9 mouse cellular contexts compared by ENCODE assay signal in genomic region chr8:47242207-47243004, GRCm38 (mm10).
DNase-seq lines count a peak whose midpoint lies in the region; ATAC-seq and TF ChIP-seq lines count a peak whose summit lies in the region.
"Had no signal": no experiment of that assay in that cellular context is flagged by ENCODE, and none has a peak within 500 bp of the region (broad histone marks: within the 10 kb centered on the region; RNA-seq: fewer than 3 reads in every experiment).

No protein-coding gene starts in this region.

- TF ChIP-seq CTCF in stomach, postnatal 0 days (IDR thresholded peaks at IDR 0.05; ENCODE audit: low read depth): no peak

- H3K27me3 ChIP-seq in forebrain, embryonic 14.5 days (replicated peaks; ENCODE audit: control insufficient read depth, insufficient read depth, low read length): no peaks in the 10 kb centered on the region
- H3K27me3 ChIP-seq in heart, embryonic 16.5 days (ENCODE audit: control insufficient read depth, insufficient read depth, low read length): no peaks in the 10 kb centered on the region
- no peaks in the 10 kb centered on the region for H3K27me3 ChIP-seq in limb, embryonic 15.5 days
- no peaks in the 10 kb centered on the region for H3K27me3 ChIP-seq in midbrain, embryonic 16.5 days (ENCODE audit: control insufficient read depth, insufficient read depth, low read depth, low read length)
- no peaks in the 10 kb centered on the region for H3K27me3 ChIP-seq in stomach, postnatal 0 days (ENCODE audit: control insufficient read depth, insufficient read depth, low read length)

- TF ChIP-seq EP300 in stomach, postnatal 0 days (optimal IDR thresholded peaks at IDR 0.05): no peak

- peak overlapping the region; percentile 55 for H3K9ac ChIP-seq in forebrain, embryonic 14.5 days (ENCODE audit: low read length)
- H3K9ac ChIP-seq in heart, embryonic 16.5 days (ENCODE audit: low read length): peak overlapping the region; percentile 47
- H3K9ac ChIP-seq in limb, embryonic 15.5 days: no peak overlapping the region
- peak overlapping the region; percentile 66 for H3K9ac ChIP-seq in midbrain, embryonic 16.5 days (ENCODE audit: low read depth, low read length)
- 0 out of 2 replicates have a peak overlapping the region, but pooled peaks have one; percentile 18 for H3K9ac ChIP-seq in stomach, postnatal 0 days (ENCODE audit: low read length)

- peak overlapping the region; percentile 25 for H3K4me3 ChIP-seq in forebrain, embryonic 14.5 days (ENCODE audit: low read depth, low read length)
- H3K4me3 ChIP-seq in heart, embryonic 16.5 days (ENCODE audit: low read length): peak overlapping the region; percentile 40
- H3K4me3 ChIP-seq in limb, embryonic 15.5 days: peak overlapping the region; percentile 34
- H3K4me3 ChIP-seq in midbrain, embryonic 16.5 days (ENCODE audit: low read depth, low read length): peak overlapping the region; percentile 41
- peak overlapping the region; percentile 26 for H3K4me3 ChIP-seq in stomach, postnatal 0 days (ENCODE audit: low read depth, low read length)

- peak; percentile 96 for ATAC-seq in forebrain, embryonic 14.5 days
- peak; percentile 87 for ATAC-seq in heart, embryonic 16.5 days (replicated peaks; ENCODE audit: extremely low read depth, insufficient read depth, low FRiP score)
- ATAC-seq in limb, embryonic 15.5 days (ENCODE audit: insufficient number of reproducible peaks, low FRiP score, low TSS enrichment, low read depth): peak; percentile 76; the same call in 1 of the 2 replicates
- ATAC-seq in midbrain, embryonic 16.5 days: peak; percentile 97
- peak; percentile 93 for ATAC-seq in stomach, postnatal 0 days (ENCODE audit: low FRiP score, low TSS enrichment)

- H3K36me3 ChIP-seq in forebrain, embryonic 14.5 days (ENCODE audit: control insufficient read depth, insufficient read depth, low read length): no peaks in the 10 kb centered on the region
- no peaks in the 10 kb centered on the region for H3K36me3 ChIP-seq in heart, embryonic 16.5 days (ENCODE audit: control insufficient read depth, insufficient read depth)
- no peaks in the 10 kb centered on the region for H3K36me3 ChIP-seq in limb, embryonic 15.5 days
- H3K36me3 ChIP-seq in midbrain, embryonic 16.5 days (ENCODE audit: control insufficient read depth, insufficient read depth, low read length): no peaks in the 10 kb centered on the region
- H3K36me3 ChIP-seq in stomach, postnatal 0 days (ENCODE audit: control insufficient read depth, insufficient read depth, low read length): no peaks in the 10 kb centered on the region
- H3K36me3 ChIP-seq: G1E had no signal

- peak; percentile 16 for DNase-seq in CD4-positive, CD25-positive, alpha-beta regulatory T cell, adult 2 months (ENCODE audit: low read depth, low spot score)
- peak; percentile 86 for DNase-seq in cerebellum, adult 11-12 months
- DNase-seq in forebrain, embryonic 14.5 days (ENCODE audit: low spot score): peak; percentile 99
- peak; percentile 63 for DNase-seq in kidney, postnatal 10 days
- peak; percentile 70 for DNase-seq in stomach, postnatal 0 days (ENCODE audit: low spot score)

- 2% methylated on average over 17 of the region's 17 CpGs for WGBS in forebrain, embryonic 14.5 days
- whole genome bisulfite sequencing in heart, embryonic 16.5 days: 38% methylated on average over 17 of the region's 17 CpGs
- 21% methylated on average over 17 of the region's 17 CpGs for WGBS in limb, embryonic 15.5 days
- WGBS in midbrain, embryonic 16.5 days: 3% methylated on average over 17 of the region's 17 CpGs
- WGBS in stomach, postnatal 0 days: 10% methylated on average over 17 of the region's 17 CpGs

- H3K4me1 ChIP-seq in forebrain, embryonic 14.5 days (ENCODE audit: control insufficient read depth, insufficient read depth, low read length): peaks cover 60% of the 10 kb centered on the region
- peaks cover 22% of the 10 kb centered on the region for H3K4me1 ChIP-seq in heart, embryonic 16.5 days (ENCODE audit: control insufficient read depth, insufficient read depth, low read length)
- H3K4me1 ChIP-seq in limb, embryonic 15.5 days: peaks cover 19% of the 10 kb centered on the region
- H3K4me1 ChIP-seq in midbrain, embryonic 16.5 days (ENCODE audit: control insufficient read depth, insufficient read depth, low read length): peaks cover 65% of the 10 kb centered on the region
- H3K4me1 ChIP-seq in stomach, postnatal 0 days (replicated peaks; ENCODE audit: control insufficient read depth, insufficient read depth): peaks cover 4% of the 10 kb centered on the region; the same call in 1 of the 2 replicates

- H3K4me2 ChIP-seq in forebrain, embryonic 14.5 days (ENCODE audit: low read length): peak overlapping the region; percentile 58
- peak overlapping the region; percentile 66 for H3K4me2 ChIP-seq in heart, embryonic 16.5 days (ENCODE audit: low read depth, low read length)
- peak overlapping the region; percentile 52 for H3K4me2 ChIP-seq in limb, embryonic 15.5 days
- peak overlapping the region; percentile 76 for H3K4me2 ChIP-seq in midbrain, embryonic 16.5 days (ENCODE audit: low read length)
- H3K4me2 ChIP-seq in stomach, postnatal 0 days (replicated peaks; ENCODE audit: low read depth): peak overlapping the region; percentile 52

- H3K27ac ChIP-seq in forebrain, embryonic 14.5 days (ENCODE audit: low read depth, low read length): peak overlapping the region; percentile 86
- peak overlapping the region; percentile 27; the same call in 1 of the 2 replicates for H3K27ac ChIP-seq in heart, embryonic 16.5 days (ENCODE audit: low read length)
- peak overlapping the region; percentile 54; the same call in 1 of the 2 replicates for H3K27ac ChIP-seq in limb, embryonic 15.5 days
- H3K27ac ChIP-seq in midbrain, embryonic 16.5 days (ENCODE audit: low read length): peak overlapping the region; percentile 89
- peak overlapping the region; percentile 49; the same call in 1 of the 2 replicates for H3K27ac ChIP-seq in stomach, postnatal 0 days (replicated peaks)

- no peaks in the 10 kb centered on the region for H3K9me3 ChIP-seq in forebrain, embryonic 14.5 days (replicated peaks; ENCODE audit: control insufficient read depth, low read length)
- H3K9me3 ChIP-seq in heart, embryonic 16.5 days (replicated peaks; ENCODE audit: control insufficient read depth, low read length): no peaks in the 10 kb centered on the region
- H3K9me3 ChIP-seq in limb, embryonic 15.5 days: no peaks in the 10 kb centered on the region
- no peaks in the 10 kb centered on the region for H3K9me3 ChIP-seq in midbrain, embryonic 16.5 days (replicated peaks; ENCODE audit: control insufficient read depth, low read length, poor library complexity, severe bottlenecking)
- H3K9me3 ChIP-seq in stomach, postnatal 0 days (ENCODE audit: control insufficient read depth, low read length): no peaks in the 10 kb centered on the region
- H3K9me3 ChIP-seq: G1E had no signal

Comparison
In these comparisons a context has a peak if more than half of its experiments do, and no peak if none do; other contexts are left out.
1. Peak in every context shown above with its lines: DNase-seq, ATAC-seq, H3K4me3 ChIP-seq and H3K27ac ChIP-seq.
2. DNase-seq: peak in every context shown above with its lines; median percentile 99 in forebrain, embryonic 14.5 days; 86 in cerebellum, adult 11-12 months; 70 in stomach, postnatal 0 days; 63 in kidney, postnatal 10 days; 16 in CD4-positive, CD25-positive, alpha-beta regulatory T cell, adult 2 months.
3. H3K27ac ChIP-seq: peak in every context shown above with its lines; median percentile 89 in midbrain, embryonic 16.5 days; 86 in forebrain, embryonic 14.5 days; 54 in limb, embryonic 15.5 days; 49 in stomach, postnatal 0 days; 27 in heart, embryonic 16.5 days.